ENCODE assay signal across 8 mouse cellular contexts in genomic region chr11:62575659-62576438, GRCm38 (mm10). TPM values are rescaled to one million over a fixed set of nuclear protein-coding genes. Genes with fewer than 3 reads are reported as not detected.
A peak's percentile ranks its signal among the peaks of the same experiment; 100 is the strongest.
DNase-seq lines count a peak whose midpoint lies in the region; ATAC-seq and TF ChIP-seq lines count a peak whose summit lies in the region.

No protein-coding gene starts in this region.

- H3K4me1 ChIP-seq in E14TG2a.4 (replicated peaks; ENCODE audit: low read depth, low read length): peaks cover 43% of the 10 kb centered on the region
- no peaks in the 10 kb centered on the region for H3K4me1 ChIP-seq in brown adipose tissue, adult 24 weeks (ENCODE audit: control insufficient read depth, insufficient read depth, insufficient read length, low read length)
- peaks cover 18% of the 10 kb centered on the region for H3K4me1 ChIP-seq in forebrain, embryonic 10.5 days
- no peaks in the 10 kb centered on the region for H3K4me1 ChIP-seq in heart, postnatal 0 days (ENCODE audit: control insufficient read depth, insufficient read depth)
- no peaks in the 10 kb centered on the region for H3K4me1 ChIP-seq in lung, postnatal 0 days (ENCODE audit: insufficient read depth, low read depth, low read length)

- peak overlapping the region; percentile 74 for H3K4me3 ChIP-seq in E14TG2a.4 (replicated peaks; ENCODE audit: low read length)
- H3K4me3 ChIP-seq in brown adipose tissue, adult 24 weeks (ENCODE audit: insufficient read depth, low read depth, low read length): peak overlapping the region; percentile 56
- H3K4me3 ChIP-seq in forebrain, embryonic 10.5 days: peak overlapping the region; percentile 58
- peak overlapping the region; percentile 55 for H3K4me3 ChIP-seq in heart, postnatal 0 days (ENCODE audit: low read depth, low read length)
- peak overlapping the region; percentile 46 for H3K4me3 ChIP-seq in lung, postnatal 0 days (ENCODE audit: low read depth, low read length)

- DNase-seq in forebrain, embryonic 10.5 days (ENCODE audit: extremely low spot score, low spot score): peak; percentile 36
- no peak for DNase-seq in heart, postnatal 0 days (ENCODE audit: low spot score)
- DNase-seq in layer of hippocampus, postnatal 36 days: peak; percentile 40 to 46
- DNase-seq in lung, postnatal 0 days (ENCODE audit: low spot score): peak; percentile 34
- DNase-seq in retina, embryonic 14.5 days (ENCODE audit: low spot score): peak; percentile 49
- DNase-seq in thymus, postnatal 4 days: peak; percentile 62

- WGBS in forebrain, embryonic 10.5 days: 5% methylated on average over 27 of the region's 27 CpGs
- 4% methylated on average over 27 of the region's 27 CpGs for WGBS in heart, postnatal 0 days
- 6% methylated on average over 27 of the region's 27 CpGs for WGBS in lung, postnatal 0 days

- H3K27me3 ChIP-seq in E14TG2a.4 (ENCODE audit: insufficient read depth, low read length): peaks cover 28% of the 10 kb centered on the region
- H3K27me3 ChIP-seq in forebrain, embryonic 10.5 days (ENCODE audit: poor library complexity, severe bottlenecking): peaks cover 17% of the 10 kb centered on the region
- no peaks in the 10 kb centered on the region for H3K27me3 ChIP-seq in heart, postnatal 0 days (ENCODE audit: control insufficient read depth, insufficient read depth, low read length)
- H3K27me3 ChIP-seq in lung, postnatal 0 days (replicated peaks; ENCODE audit: insufficient read depth, low read length): no peaks in the 10 kb centered on the region

- no peak for TF ChIP-seq CTCF in E14TG2a.4 (conservative IDR thresholded peaks at IDR 0.05; ENCODE audit: low read length)
- no peak for TF ChIP-seq CTCF in heart, postnatal 0 days (IDR thresholded peaks at IDR 0.05; ENCODE audit: low read depth)
- no peak for TF ChIP-seq CTCF in lung, postnatal 0 days (IDR thresholded peaks at IDR 0.05)

- peak overlapping the region; percentile 33 for H3K27ac ChIP-seq in brown adipose tissue, adult 24 weeks (replicated peaks; ENCODE audit: low read depth, low read length)
- peak overlapping the region; percentile 48 for H3K27ac ChIP-seq in forebrain, embryonic 10.5 days
- H3K27ac ChIP-seq in heart, postnatal 0 days (ENCODE audit: low read depth): 0 out of 2 replicates have a peak overlapping the region, but pooled peaks have one; percentile 3
- H3K27ac ChIP-seq in lung, postnatal 0 days (ENCODE audit: low read length): no peak overlapping the region

- H3K9me3 ChIP-seq in E14TG2a.4 (ENCODE audit: low read length): no peaks in the 10 kb centered on the region
- H3K9me3 ChIP-seq in forebrain, embryonic 10.5 days: no peaks in the 10 kb centered on the region
- no peaks in the 10 kb centered on the region for H3K9me3 ChIP-seq in heart, postnatal 0 days (replicated peaks; ENCODE audit: control insufficient read depth, low read length)
- H3K9me3 ChIP-seq in lung, postnatal 0 days (ENCODE audit: low read length): no peaks in the 10 kb centered on the region

- peak overlapping the region; percentile 88 for H3K4me2 ChIP-seq in heart, postnatal 0 days (ENCODE audit: low read depth, low read length)
- peak overlapping the region; percentile 93 for H3K4me2 ChIP-seq in lung, postnatal 0 days (replicated peaks; ENCODE audit: low read depth, low read length)

- H3K9ac ChIP-seq in heart, postnatal 0 days (replicated peaks; ENCODE audit: low read depth, low read length): peak overlapping the region; percentile 32
- H3K9ac ChIP-seq in lung, postnatal 0 days (replicated peaks; ENCODE audit: low read depth): peak overlapping the region; percentile 16

- H3K36me3 ChIP-seq in E14TG2a.4 (ENCODE audit: insufficient read depth, low read length): no peaks in the 10 kb centered on the region
- no peaks in the 10 kb centered on the region for H3K36me3 ChIP-seq in forebrain, embryonic 10.5 days (replicated peaks)
- no peaks in the 10 kb centered on the region for H3K36me3 ChIP-seq in heart, postnatal 0 days (replicated peaks; ENCODE audit: control insufficient read depth, insufficient read depth, low read length)
- no peaks in the 10 kb centered on the region for H3K36me3 ChIP-seq in lung, postnatal 0 days (ENCODE audit: insufficient read depth, low read length)

- ATAC-seq in heart, postnatal 0 days (ENCODE audit: insufficient read depth, low read depth): peak; percentile 63
- peak; percentile 74 for ATAC-seq in lung, postnatal 0 days

- no peak for TF ChIP-seq EP300 in heart, postnatal 0 days (IDR thresholded peaks at IDR 0.05; ENCODE audit: low read depth)
- no peak for TF ChIP-seq EP300 in lung, postnatal 0 days (IDR thresholded peaks at IDR 0.05)

RNA-seq across cellular contexts. Expression of gene Trpv2, which starts 1.6 kb away (rescaled TPM):
- 1.0 and 2.5 TPM in 2 replicates for polyA plus RNA-seq in brown adipose tissue, adult 24 weeks (2012; ENCODE audit: insufficient read depth, insufficient read length, missing spikeins)
- polyA plus RNA-seq in forebrain, embryonic 10.5 days (2016; fragmentation: Nextera tagmentation; extraction: Ambion mirVana): 2.1 and 2.5 TPM in 2 replicates
- 6.4 and 7.7 TPM in 2 replicates for total RNA-seq in heart, postnatal 0 days (2014; rRNA removed; ENCODE audit: low replicate concordance)
- polyA plus RNA-seq in heart, postnatal 0 days (2015; fragmentation: Nextera tagmentation; extraction: Ambion mirVana): 2.6 and 3.0 TPM in 2 replicates
- 10 to 100 TPM; 13.1 to 13.9 TPM for total RNA-seq in layer of hippocampus, postnatal 36 days (2021)
- polyA plus RNA-seq in lung, postnatal 0 days (2015; fragmentation: Nextera tagmentation; extraction: Ambion mirVana): 6.1 and 6.2 TPM in 2 replicates

RNA-seq across cellular contexts. Expression of gene Ubb, which starts 24.9 kb away (rescaled TPM):
- polyA plus RNA-seq in brown adipose tissue, adult 24 weeks (2012; ENCODE audit: insufficient read depth, insufficient read length, missing spikeins): 359 and 432 TPM in 2 replicates
- polyA plus RNA-seq in forebrain, embryonic 10.5 days (2016; fragmentation: Nextera tagmentation; extraction: Ambion mirVana): 3,270 and 3,283 TPM in 2 replicates
- 704 and 828 TPM in 2 replicates for total RNA-seq in heart, postnatal 0 days (2014; rRNA removed; ENCODE audit: low replicate concordance)
- 1,871 and 2,053 TPM in 2 replicates for polyA plus RNA-seq in heart, postnatal 0 days (2015; fragmentation: Nextera tagmentation; extraction: Ambion mirVana)
- total RNA-seq in layer of hippocampus, postnatal 36 days (2021): 1,000 to 10,000 TPM; 1,774 to 1,889 TPM
- polyA plus RNA-seq in lung, postnatal 0 days (2015; fragmentation: Nextera tagmentation; extraction: Ambion mirVana): 2,346 and 2,640 TPM in 2 replicates

RNA-seq across cellular contexts. Expression of gene Cenpv, which starts 36.8 kb away (rescaled TPM):
- polyA plus RNA-seq in brown adipose tissue, adult 24 weeks (2012; ENCODE audit: insufficient read depth, insufficient read length, missing spikeins): 41.7 and 45.2 TPM in 2 replicates
- polyA plus RNA-seq in forebrain, embryonic 10.5 days (2016; fragmentation: Nextera tagmentation; extraction: Ambion mirVana): 35.6 and 38.6 TPM in 2 replicates
- total RNA-seq in heart, postnatal 0 days (2014; rRNA removed; ENCODE audit: low replicate concordance): 19.1 and 111 TPM in 2 replicates
- polyA plus RNA-seq in heart, postnatal 0 days (2015; fragmentation: Nextera tagmentation; extraction: Ambion mirVana): 13.1 and 14.6 TPM in 2 replicates
- 10 to 100 TPM; 37.6 to 39.6 TPM for total RNA-seq in layer of hippocampus, postnatal 36 days (2021)
- 5.4 and 6.4 TPM in 2 replicates for polyA plus RNA-seq in lung, postnatal 0 days (2015; fragmentation: Nextera tagmentation; extraction: Ambion mirVana)
